Mouse (Mus musculus) limb, embryonic 10.5 days (tissue): ENCODE measurements around the gene C8g. TPM values are rescaled to one million over a fixed set of nuclear protein-coding genes. Genes with fewer than 3 reads are reported as not detected.

Experiments used
- DNase-seq: peaks from one replicate; pipeline ENCODE4 v3.0.0-alpha.2; 2017; ENCODE audit warnings: low spot score
- H3K27ac ChIP-seq: fragments of 300-500 bp; sonication (generic); 2 replicates; pipeline ENCODE4 v1.5.1; 2016; ENCODE audit warnings: mild to moderate bottlenecking
- H3K27me3 ChIP-seq: fragments of 300-500 bp; sonication (generic); 2 replicates; pipeline ENCODE4 v1.6.1; 2016; ENCODE audit warnings: low read depth, mild to moderate bottlenecking; ENCODE audit not compliant: poor library complexity, severe bottlenecking
- H3K36me3 ChIP-seq: fragments of 300-500 bp; sonication (generic); 2 replicates; pipeline ENCODE4 v1.6.1; 2016; ENCODE audit warnings: mild to moderate bottlenecking, moderate library complexity
- H3K4me1 ChIP-seq: fragments of 300-500 bp; sonication (generic); 2 replicates; pipeline ENCODE4 v1.6.1; 2016
- H3K4me3 ChIP-seq: fragments of 300-500 bp; sonication (generic); 2 replicates; pipeline ENCODE4 v1.5.1; 2016; ENCODE audit warnings: mild to moderate bottlenecking, moderate library complexity
- H3K9me3 ChIP-seq: fragments of 300-500 bp; sonication (generic); replicated peaks from 2 replicates; pipeline ENCODE4 v1.6.1; 2016; ENCODE audit warnings: mild to moderate bottlenecking
- WGBS: fragments of 180-500 bp; shearing (Covaris S2); methylation state at CpG from one replicate; pipeline ENCODE4 v1.1.7; 2016; 5-methylcytosine and 5-hydroxymethylcytosine counted together
- polyA plus RNA-seq: library from polyadenylated mRNA; unstranded; fragments of >200 nt; fragmentation: Nextera tagmentation; extraction: Ambion mirVana; gene quantifications from 2 replicates; pipeline ENCODE4 v1.2.1, GENCODE M21; 2016

Gene C8g
- polyA plus RNA-seq, 1 experiment from 2014 or later, result 7.0 TPM

- peaks cover 11% of the 10 kb centered on the region for H3K4me1 ChIP-seq
- WGBS, result 93% methylated on average over 5 of the region's 5 CpGs
- H3K27ac ChIP-seq, result no peak within 1 kb of the TSS
- no peak within 1 kb of the TSS for H3K4me3 ChIP-seq
- H3K36me3 ChIP-seq, result no peaks in the 10 kb centered on the region
- no peak for DNase-seq
- H3K27me3 ChIP-seq, result no peaks in the 10 kb centered on the region
- H3K9me3 ChIP-seq, result no peaks in the 10 kb centered on the region
Measured at GRCm38 (mm10) chr2:25493476-25493961, 8.0 kb downstream of the C8g start, which contains the start of gene Lcn12. Gene Lcn12 (minus strand): TSS chr2:25493911.

GRCm38 (mm10) chr2:25492988-25493387 lies 8.5 kb downstream of the C8g start:
- no peak for DNase-seq
- no peak overlapping the region for H3K4me3 ChIP-seq
- no peaks in the 10 kb centered on the region for H3K27me3 ChIP-seq
- H3K27ac ChIP-seq, result no peak overlapping the region
- H3K9me3 ChIP-seq, result no peaks in the 10 kb centered on the region
- WGBS, result 83% methylated on average over 5 of the region's 5 CpGs
- peaks cover 8% of the 10 kb centered on the region for H3K4me1 ChIP-seq
- H3K36me3 ChIP-seq, result no peaks in the 10 kb centered on the region

- no peak for DNase-seq
- Histone ChIP-seq H3K4me1 (0 out of 2 replicates have a peak, but pooled peaks cover 7% of the 10 kb centered on the region), H3K27me3 (no peaks in the 10 kb centered on the region), H3K36me3 (no peaks in the 10 kb centered on the region), H3K9me3 (no peaks in the 10 kb centered on the region), H3K4me3 (no peak overlapping the region), H3K27ac (no peak overlapping the region)
- WGBS, result 84% methylated on average over 7 of the region's 7 CpGs
Measured at GRCm38 (mm10) chr2:25488671-25489068, 12.8 kb downstream of the C8g start.

- no peak overlapping the region for H3K27ac ChIP-seq
- H3K27me3 ChIP-seq, result no peaks in the 10 kb centered on the region
- H3K9me3 ChIP-seq, result no peaks in the 10 kb centered on the region
- H3K4me1 ChIP-seq, result 0 out of 2 replicates have a peak, but pooled peaks cover 7% of the 10 kb centered on the region
- no peaks in the 10 kb centered on the region for H3K36me3 ChIP-seq
- no peak for DNase-seq
- no peak overlapping the region for H3K4me3 ChIP-seq
- WGBS, result 77% methylated on average over 6 of the region's 6 CpGs
Measured at GRCm38 (mm10) chr2:25487965-25488670, 13.4 kb downstream of the C8g start.

GRCm38 (mm10) chr2:25484901-25485647 lies 16.4 kb downstream of the C8g start:
- WGBS, result 69% methylated on average over 11 of the region's 11 CpGs

GRCm38 (mm10) chr2:25482969-25483368 lies 18.6 kb downstream of the C8g start:
- Histone ChIP-seq H3K36me3 (no peaks in the 10 kb centered on the region), H3K4me1 (0 out of 2 replicates have a peak, but pooled peaks cover 7% of the 10 kb centered on the region), H3K27me3 (no peaks in the 10 kb centered on the region), H3K9me3 (no peaks in the 10 kb centered on the region), H3K27ac (no peak overlapping the region), H3K4me3 (no peak overlapping the region)
- DNase-seq, result peak; percentile 47
- 29% methylated on average over 7 of the region's 7 CpGs for WGBS

More at GRCm38 (mm10) chr2:25484901-25485647, 16.4 kb downstream of the C8g start:
- no peak overlapping the region for H3K27ac ChIP-seq
- no peaks in the 10 kb centered on the region for H3K36me3 ChIP-seq
- H3K9me3 ChIP-seq, result no peaks in the 10 kb centered on the region
- DNase-seq, result no peak
- no peak overlapping the region for H3K4me3 ChIP-seq
- H3K27me3 ChIP-seq, result no peaks in the 10 kb centered on the region
- 0 out of 2 replicates have a peak, but pooled peaks cover 7% of the 10 kb centered on the region for H3K4me1 ChIP-seq

GRCm38 (mm10) chr2:25480541-25480940 lies 21.0 kb downstream of the C8g start:
- no peaks in the 10 kb centered on the region for H3K9me3 ChIP-seq

GRCm38 (mm10) chr2:25479551-25480311 lies 21.8 kb downstream of the C8g start:
- Histone ChIP-seq H3K9me3 (no peaks in the 10 kb centered on the region), H3K4me3 (no peak overlapping the region), H3K36me3 (no peaks in the 10 kb centered on the region), H3K27ac (no peak overlapping the region), H3K4me1 (0 out of 2 replicates have a peak, but pooled peaks cover under 1% of the 10 kb centered on the region), H3K27me3 (no peaks in the 10 kb centered on the region)
- DNase-seq, result no peak
- 58% methylated on average over 10 of the region's 10 CpGs for WGBS

More at GRCm38 (mm10) chr2:25480541-25480940, 21.0 kb downstream of the C8g start:
- 97% methylated on average over 1 of the region's 1 CpGs for WGBS
- H3K36me3 ChIP-seq, result no peaks in the 10 kb centered on the region
- H3K27me3 ChIP-seq, result no peaks in the 10 kb centered on the region
- no peak for DNase-seq
- 0 out of 2 replicates have a peak, but pooled peaks cover 7% of the 10 kb centered on the region for H3K4me1 ChIP-seq
- H3K4me3 ChIP-seq, result no peak overlapping the region
- no peak overlapping the region for H3K27ac ChIP-seq

GRCm38 (mm10) chr2:25477967-25478675 lies 23.4 kb downstream of the C8g start:
- DNase-seq, result no peak
- Histone ChIP-seq H3K27ac (no peak overlapping the region), H3K4me1 (no peaks in the 10 kb centered on the region), H3K4me3 (no peak overlapping the region), H3K27me3 (no peaks in the 10 kb centered on the region), H3K9me3 (no peaks in the 10 kb centered on the region), H3K36me3 (no peaks in the 10 kb centered on the region)
- 88% methylated on average over 3 of the region's 3 CpGs for WGBS

- no peaks in the 10 kb centered on the region for H3K27me3 ChIP-seq
- WGBS, result 87% methylated on average over 8 of the region's 8 CpGs
- no peaks in the 10 kb centered on the region for H3K9me3 ChIP-seq
- no peak overlapping the region for H3K4me3 ChIP-seq
- H3K27ac ChIP-seq, result no peak overlapping the region
- H3K4me1 ChIP-seq, result no peaks in the 10 kb centered on the region
- DNase-seq, result no peak
- no peaks in the 10 kb centered on the region for H3K36me3 ChIP-seq
Measured at GRCm38 (mm10) chr2:25477541-25477940, 24.0 kb downstream of the C8g start.

GRCm38 (mm10) chr2:25472550-25472949 lies 29.0 kb downstream of the C8g start:
- DNase-seq, result no peak
- WGBS, result 86% methylated on average over 2 of the region's 2 CpGs
- Histone ChIP-seq H3K36me3 (no peaks in the 10 kb centered on the region), H3K27ac (no peak overlapping the region), H3K4me3 (no peak overlapping the region), H3K27me3 (no peaks in the 10 kb centered on the region), H3K4me1 (no peaks in the 10 kb centered on the region), H3K9me3 (no peaks in the 10 kb centered on the region)

- H3K4me3 ChIP-seq, result no peak within 1 kb of the TSS
- H3K4me1 ChIP-seq, result peaks cover 10% of the 10 kb centered on the region
- no peak for DNase-seq
- no peaks in the 10 kb centered on the region for H3K9me3 ChIP-seq
- no peak within 1 kb of the TSS for H3K27ac ChIP-seq
- no peaks in the 10 kb centered on the region for H3K27me3 ChIP-seq
- no peaks in the 10 kb centered on the region for H3K36me3 ChIP-seq
- 53% methylated on average over 6 of the region's 6 CpGs for WGBS
Measured at GRCm38 (mm10) chr2:25469969-25470368, 31.6 kb downstream of the C8g start, which contains the start of gene Ptgds. Gene Ptgds (minus strand): TSS chr2:25470046.
